Mouse (Mus musculus) adrenal gland (tissue): Measurements from ENCODE around the gene Rab11fip3.

Experiments
- intact Hi-C: fragments of 180-260 bp; cut with DNase I; formaldehyde crosslinking; loops from one replicate; pipeline ENCODE4 v1.15.1; 2025

Gene Rab11fip3

DNA sequence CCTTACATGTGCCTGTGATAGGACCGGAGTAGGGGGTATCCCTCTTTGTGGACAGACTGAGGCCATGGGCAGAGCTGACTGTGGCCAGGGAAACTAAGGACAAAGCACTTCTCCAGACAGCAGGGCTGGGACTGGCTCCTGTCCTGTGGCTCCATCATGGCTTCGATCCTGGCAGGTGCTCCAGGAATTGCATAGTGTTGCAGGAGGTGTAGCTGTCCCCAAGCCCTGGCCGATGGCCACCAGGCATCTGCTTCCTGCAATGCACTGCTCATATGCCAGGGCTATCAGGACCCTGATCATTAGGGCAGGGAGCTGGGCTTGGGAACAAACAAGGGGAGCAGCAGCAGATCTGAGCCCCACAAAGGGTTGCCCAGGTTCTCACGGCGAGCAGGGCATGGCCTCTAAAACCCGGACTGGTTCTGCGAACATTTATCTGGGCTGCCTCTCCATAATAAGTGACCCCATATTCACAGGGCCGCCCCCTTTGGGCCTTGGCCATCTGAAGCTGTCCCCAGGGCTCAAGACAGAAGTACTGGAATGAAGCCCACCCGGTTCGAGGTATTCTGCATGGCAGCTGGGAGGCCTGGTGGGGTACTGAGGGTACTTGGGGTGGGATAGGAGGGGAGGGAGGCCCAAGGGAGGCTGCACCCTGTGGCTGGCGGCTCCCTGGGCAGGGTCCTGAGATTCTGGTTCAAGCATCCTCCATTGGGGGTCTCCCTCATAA, 110.4 kb downstream of the Rab11fip3 start:
- intact Hi-C loops, result no loop called here

GRCm38 (mm10) chr17:25957586-25958051, 111.7 kb downstream of the Rab11fip3 start:
- intact Hi-C loops, result no loop called here

GRCm38 (mm10) chr17:25956631-25957030, 112.7 kb downstream of the Rab11fip3 start:
- intact Hi-C loops, result no loop called here

- intact Hi-C loops, result no loop called here
Observed at GRCm38 (mm10) chr17:25956201-25956600, 113.2 kb downstream of the Rab11fip3 start.

DNA sequence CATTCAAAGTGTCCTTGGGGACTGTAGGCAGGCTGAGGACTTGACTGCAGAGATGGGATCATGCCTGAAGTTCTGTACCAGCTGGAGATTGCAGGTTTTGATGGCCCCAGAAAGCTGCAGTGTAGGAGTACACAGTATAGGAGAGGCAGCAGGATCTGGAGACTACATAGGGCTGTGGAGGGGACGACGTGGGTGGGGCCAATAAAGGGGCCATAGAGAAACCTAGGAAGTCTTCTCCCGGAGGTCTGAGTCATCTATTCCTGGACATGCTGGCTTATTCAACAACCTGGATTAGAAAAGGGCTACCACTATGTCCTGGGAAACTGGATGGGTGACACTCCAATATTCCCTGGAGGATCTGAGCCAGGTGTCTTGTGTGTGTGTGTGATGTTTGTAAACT, 113.6 kb downstream of the Rab11fip3 start:
- intact Hi-C loops, result no loop called here

DNA sequence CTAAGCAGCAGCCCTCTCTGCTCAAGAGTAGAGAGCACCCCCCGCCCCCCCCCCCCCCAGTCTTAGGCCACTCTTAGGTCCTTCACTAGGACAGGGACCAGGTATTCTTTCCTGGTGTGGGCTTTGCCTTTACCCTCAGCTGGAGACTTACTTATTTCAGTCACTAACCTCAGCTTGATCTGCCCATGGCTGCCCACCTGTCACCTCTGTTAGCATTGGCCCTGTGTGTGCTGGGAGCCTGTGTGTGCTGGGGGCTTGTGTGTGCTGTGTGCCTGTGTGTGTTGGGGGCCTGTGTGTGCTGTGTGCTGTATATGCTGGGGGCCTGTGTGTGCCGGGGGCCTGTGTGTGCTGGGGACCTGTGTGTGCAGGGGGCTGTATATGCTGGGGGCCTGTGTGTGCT, 114.7 kb downstream of the Rab11fip3 start:
- intact Hi-C loops, result no loop called here

DNA sequence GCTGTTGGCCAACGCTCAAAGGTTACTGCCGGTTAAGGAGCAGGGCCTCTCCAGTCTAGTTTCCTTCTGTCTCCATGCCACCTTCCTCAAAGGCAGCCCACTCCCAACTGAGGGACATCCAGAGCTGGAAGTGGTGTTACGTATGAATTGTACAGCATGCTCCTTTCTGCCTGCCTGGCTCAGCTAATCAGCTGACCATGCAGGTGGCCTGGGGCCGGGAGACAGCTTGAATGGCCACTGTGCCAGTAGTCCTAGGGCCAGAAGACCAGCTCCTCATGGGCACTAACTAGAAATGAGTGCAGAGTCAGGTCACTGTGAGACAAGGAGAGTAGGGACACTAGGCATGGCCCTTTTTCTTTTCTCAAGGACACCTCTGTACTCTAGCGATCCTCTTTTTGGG, 116.2 kb downstream of the Rab11fip3 start:
- intact Hi-C loops, result no loop called here

GRCm38 (mm10) chr17:25951803-25952623, 117.3 kb downstream of the Rab11fip3 start, which contains the start of gene A930017K11Rik:
Gene A930017K11Rik (minus strand): TSS chr17:25952565.
- intact Hi-C loops, result no loop called here

- intact Hi-C loops, result no loop called here
Observed at GRCm38 (mm10) chr17:25951225-25951802, 118.0 kb downstream of the Rab11fip3 start.

- intact Hi-C loops, result no loop called here
Observed at GRCm38 (mm10) chr17:25950706-25951105, 118.6 kb downstream of the Rab11fip3 start.

GRCm38 (mm10) chr17:25949981-25950380, 119.4 kb downstream of the Rab11fip3 start:
- intact Hi-C loops, result no loop called here

- intact Hi-C loops, result no loop called here
Observed at GRCm38 (mm10) chr17:25948051-25948450, 121.3 kb downstream of the Rab11fip3 start.

DNA sequence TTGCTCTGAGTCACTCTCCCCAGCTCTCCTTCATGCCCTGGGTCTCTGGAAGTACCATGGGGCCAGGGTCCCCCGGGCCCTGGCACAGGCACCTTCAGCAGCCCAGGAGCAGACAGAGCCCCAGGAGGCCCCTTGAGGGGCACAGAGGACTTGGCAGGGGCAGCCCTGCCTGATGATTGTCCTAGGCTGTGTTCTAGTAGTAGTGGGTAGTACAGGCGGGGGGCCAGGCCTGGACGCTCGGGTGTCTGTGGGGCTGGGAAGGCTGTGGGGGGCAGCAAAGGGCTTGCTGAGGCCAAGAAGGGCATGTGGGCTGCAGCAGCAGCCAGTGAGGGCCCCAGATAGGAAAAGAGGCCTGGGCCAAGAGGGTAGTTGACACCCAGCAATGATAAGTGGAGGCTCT, 121.8 kb downstream of the Rab11fip3 start:
- intact Hi-C loops, result no loop called here

- intact Hi-C loops, result no loop called here
Observed at GRCm38 (mm10) chr17:25946891-25947290, 122.5 kb downstream of the Rab11fip3 start.

- intact Hi-C loops, result no loop called here
Observed at GRCm38 (mm10) chr17:25946349-25946748, 123.0 kb downstream of the Rab11fip3 start.

DNA sequence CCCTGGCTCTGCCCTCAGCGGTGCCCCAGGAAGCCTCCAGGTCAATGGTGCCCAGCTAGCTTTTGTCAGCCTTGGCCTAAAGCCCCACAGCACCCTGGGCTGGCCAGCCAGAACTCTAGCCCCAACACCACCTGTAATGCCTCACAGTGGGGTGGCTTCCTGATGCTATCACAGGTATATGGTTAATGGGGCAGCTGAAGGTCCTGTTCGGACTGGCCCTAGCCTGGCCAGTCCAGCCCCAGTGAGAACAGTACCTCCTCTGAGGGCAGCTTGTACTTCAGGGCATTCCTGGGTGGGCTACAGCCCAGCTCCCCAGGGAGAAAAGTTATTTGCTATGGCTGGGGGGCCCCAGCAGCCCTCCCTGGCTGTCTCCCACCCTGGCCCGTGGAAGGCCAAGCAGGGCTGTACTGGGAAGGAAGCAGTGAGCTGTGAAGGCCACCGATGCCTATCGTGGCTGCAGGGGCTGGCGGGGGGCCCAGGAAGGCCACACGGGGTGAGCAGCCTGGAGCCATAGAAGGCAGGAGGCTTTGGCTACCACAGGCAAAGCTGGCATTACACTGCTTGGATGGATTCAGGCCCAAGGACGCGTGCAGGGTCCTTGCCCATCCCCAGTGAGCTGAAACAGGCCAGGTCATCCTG, 123.7 kb downstream of the Rab11fip3 start:
- intact Hi-C loops, result no loop called here

- intact Hi-C loops, result no loop called here
Observed at GRCm38 (mm10) chr17:25944366-25945163, 124.8 kb downstream of the Rab11fip3 start, which contains the start of the genes Pigq and Nhlrc4. Gene Pigq (minus strand): TSS chr17:25944936. Gene Nhlrc4 (minus strand): TSS chr17:25944961.

DNA sequence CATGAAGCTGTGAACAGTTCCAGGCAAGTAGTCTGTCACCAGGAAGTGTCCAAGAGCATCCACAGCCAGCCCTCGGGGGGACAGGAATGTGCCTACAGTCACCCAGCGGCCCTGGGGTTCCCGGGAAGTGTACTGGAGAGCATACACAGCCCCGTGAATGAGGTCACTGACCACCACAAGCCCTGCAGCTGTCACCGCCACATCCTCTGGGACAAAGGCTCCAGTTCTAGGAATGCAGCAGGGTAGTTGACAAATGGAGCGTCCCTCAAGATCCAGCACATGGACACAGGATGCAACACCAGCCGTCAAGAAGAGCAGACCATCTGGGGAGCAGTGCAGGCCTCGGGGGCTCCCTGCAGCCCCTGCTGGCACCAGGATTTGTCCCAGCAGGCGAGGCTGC, 125.6 kb downstream of the Rab11fip3 start:
- intact Hi-C loops, result no loop called here

GRCm38 (mm10) chr17:25943221-25943620, 126.1 kb downstream of the Rab11fip3 start:
- intact Hi-C loops, result no loop called here

- intact Hi-C loops, result no loop called here
Observed at GRCm38 (mm10) chr17:25942597-25943151, 126.7 kb downstream of the Rab11fip3 start.
